Mouse (Mus musculus) brain, embryonic 14.5 days (tissue): ENCODE measurements around the gene Sned1.

Source experiments
- CTCF ChIP-seq: fragments of 200-500 bp; IDR thresholded peaks from 2 replicates; pipeline ENCODE4 v1.5.1; 2012; ENCODE audit warnings: inconsistent platforms, mild to moderate bottlenecking, moderate library complexity, borderline replicate concordance; ENCODE audit not compliant: insufficient read depth, insufficient read length; ENCODE audit errors: extremely low read depth
- POLR2A ChIP-seq: fragments of 200-500 bp; IDR thresholded peaks from 2 replicates; pipeline ENCODE4 v1.6.1; 2012; ENCODE audit warnings: mild to moderate bottlenecking, inconsistent platforms, borderline replicate concordance; ENCODE audit not compliant: poor library complexity, insufficient read depth, insufficient read length, severe bottlenecking; ENCODE audit errors: extremely low read depth

DNA sequence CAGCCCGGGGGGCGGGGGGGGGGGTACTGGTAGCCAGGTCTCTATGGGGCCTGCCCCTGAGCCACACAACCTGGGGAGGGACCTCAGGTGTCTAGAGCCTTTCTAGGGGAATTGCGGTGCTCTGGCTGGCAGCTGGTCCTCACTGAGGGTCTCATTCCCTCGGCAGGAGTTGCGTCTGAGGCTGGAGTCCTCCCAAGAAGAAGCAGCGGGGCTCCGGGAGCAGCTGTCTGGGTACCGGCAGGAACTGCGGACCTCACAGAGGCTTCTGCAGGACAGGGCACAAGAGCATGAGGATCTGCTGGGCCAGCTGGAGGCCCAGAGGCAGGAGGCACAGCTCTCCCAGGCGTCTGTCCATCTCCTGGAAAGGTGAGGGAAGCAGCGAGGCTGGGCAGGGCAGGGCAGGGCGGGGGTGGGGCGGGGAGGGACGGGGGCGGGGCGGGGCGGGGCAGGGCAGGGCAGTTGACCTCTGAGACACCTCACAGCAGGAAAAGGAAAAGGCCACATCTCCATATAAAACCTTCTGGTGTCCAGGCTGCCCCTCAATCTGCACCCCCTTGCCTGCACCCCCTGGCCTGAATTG is 44.8 kb upstream of the Sned1 start:
- TF ChIP-seq POLR2A: no peak
- TF ChIP-seq CTCF: no peak
